Mouse (Mus musculus) layer of hippocampus, adult 18-20 months (tissue): ENCODE measurements around the gene Sema6c. TPM values are rescaled to one million over a fixed set of nuclear protein-coding genes. Genes with fewer than 3 reads are reported as not detected.
A peak's percentile ranks its signal among the peaks of the same experiment; 100 is the strongest.
"Not testable (repeated sequence)": the region's sequence is repeated elsewhere in the genome, so short reads cannot be mapped to it uniquely, and the experiment has no call there.

Experiments used
- DNase-seq, 2 experiments: peaks; one replicate each; pipeline ENCODE4 v3.0.0; 2022; ENCODE audit warnings: low spot score in 2 of 2
- long read RNA-seq: library from polyadenylated mRNA; stranded (forward); transcript quantifications from one replicate; pipeline ENCODE4 v2.0.0, GENCODE M21; 2021
- total RNA-seq, 2 experiments: library from RNA; stranded (reverse); gene quantifications; 2 replicates each; pipeline ENCODE4 v1.2.3; 2021

Gene Sema6c
- 10 to 100 TPM; 29.4 to 34.2 TPM for total RNA-seq
- long read RNA-seq, partial matches to known transcripts = 8 of 34 reads
- long read RNA-seq, other reads (novel, unspliced or antisense) = 24 of 34 reads

DNA sequence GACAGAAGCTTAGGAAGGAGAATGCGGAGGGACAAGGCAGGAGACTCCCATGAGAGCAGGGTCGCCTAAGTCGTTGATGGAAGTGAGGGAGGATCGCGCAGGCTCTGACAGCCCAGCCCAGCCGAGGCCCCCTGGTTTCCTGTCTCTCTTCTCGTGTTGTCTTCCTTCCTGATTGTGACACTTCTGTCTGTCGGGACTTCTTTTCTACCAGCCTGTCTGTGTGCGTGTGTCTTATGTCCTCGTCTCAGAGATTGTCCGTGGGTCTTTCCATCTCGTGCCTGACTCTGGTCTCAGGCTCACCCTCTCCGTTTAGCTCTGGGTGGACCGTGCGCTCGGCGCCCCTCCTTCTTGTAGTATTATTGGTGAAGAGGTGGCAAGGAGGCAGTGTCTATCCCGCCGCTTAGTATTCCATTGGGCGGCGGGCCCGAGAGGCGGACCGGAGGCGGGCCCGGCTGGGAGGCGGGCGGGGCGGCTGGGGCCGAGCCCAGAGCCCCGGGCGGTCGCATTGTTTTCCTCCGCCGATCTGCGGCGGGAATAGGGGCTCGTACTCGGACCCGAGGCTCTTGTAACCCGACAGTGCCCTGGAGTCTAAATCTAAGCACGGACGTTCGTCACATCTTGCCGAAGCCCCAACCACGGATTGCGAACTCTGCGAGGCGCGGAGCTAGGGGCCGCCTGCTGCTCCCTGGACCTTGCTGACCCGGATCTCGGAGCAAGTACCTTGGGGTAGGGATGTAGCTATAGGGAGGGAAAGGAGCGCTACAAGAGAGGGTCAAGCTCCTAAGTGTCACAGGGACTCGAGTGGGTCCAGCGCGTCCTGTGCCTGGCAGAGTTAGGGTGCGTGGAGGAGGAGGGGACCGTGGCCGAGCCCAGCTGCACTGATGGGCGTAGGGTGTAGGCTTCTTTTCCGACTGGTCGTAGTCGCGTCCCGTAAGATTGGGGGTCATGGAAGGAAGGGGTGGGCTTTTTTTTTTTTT lies at the start of gene Sema6c:
Gene Sema6c, plus strand, starts transcription at position 471 of the 977 bp plus-strand sequence.
- DNase-seq = peak; percentile 84 to 91

DNA sequence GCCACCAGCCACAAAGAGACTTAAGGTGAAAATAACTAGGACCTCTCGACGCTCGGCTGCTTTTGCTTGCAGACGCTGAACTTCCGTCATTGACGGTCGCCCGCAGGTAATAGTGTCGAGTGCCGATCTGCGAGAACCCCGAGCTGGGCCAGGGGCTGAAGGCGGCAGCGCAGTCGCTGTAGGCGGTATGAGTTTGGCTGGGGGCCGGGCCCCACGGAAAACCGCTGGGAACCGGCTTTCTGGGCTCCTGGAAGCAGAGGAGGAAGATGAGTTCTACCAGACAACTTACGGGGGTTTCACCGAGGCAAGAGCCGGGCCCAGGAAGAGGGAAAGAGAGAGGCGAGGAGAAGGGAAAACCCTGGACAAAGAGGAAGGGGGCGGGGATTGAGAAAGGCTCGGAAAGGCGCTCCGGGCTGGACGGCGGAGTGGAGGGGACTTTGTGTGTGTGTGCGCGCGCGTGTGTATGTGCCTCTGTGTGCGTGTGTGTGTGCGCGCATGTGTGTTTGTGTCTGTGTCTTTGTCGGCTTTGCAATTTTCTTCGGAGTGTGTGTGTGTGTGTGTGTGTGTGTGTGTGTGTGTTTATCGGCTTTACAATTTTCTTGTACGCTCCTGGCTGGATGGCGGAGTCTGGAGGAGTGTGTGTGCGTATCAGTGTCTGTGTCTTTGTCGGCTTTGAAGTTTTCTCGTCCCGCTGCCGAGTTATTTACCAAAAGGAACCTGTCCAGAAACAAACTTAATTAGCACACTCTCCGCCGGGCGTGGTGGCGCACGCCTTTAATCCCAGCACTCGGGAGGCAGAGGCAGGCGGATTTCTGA lies 49.1 kb upstream of the Sema6c start, which contains the start of gene Vps72:
Gene Vps72, plus strand, starts transcription at position 112 of the 816 bp plus-strand sequence.
- peak; percentile 90 to 94 for DNase-seq

DNA sequence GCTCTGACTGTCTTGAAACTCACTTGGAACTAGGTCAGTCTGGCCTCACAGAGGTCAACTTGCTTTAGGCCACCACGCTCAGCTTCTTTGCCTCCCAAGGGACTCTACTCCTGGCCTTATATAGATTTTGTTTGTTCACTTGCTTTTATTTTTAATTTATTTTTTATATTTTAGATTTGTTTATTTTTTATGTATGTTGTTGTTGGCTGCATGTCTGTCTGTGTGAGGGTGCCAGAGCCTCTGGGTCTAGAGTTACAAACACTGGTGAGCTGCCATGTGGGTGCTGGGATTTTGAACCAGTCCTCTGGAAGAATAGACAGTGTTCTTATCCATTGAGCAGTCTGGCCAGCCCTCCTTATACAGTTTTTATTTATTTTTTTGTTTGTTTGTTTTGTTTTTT lies 47.5 kb upstream of the Sema6c start:
- no peak for DNase-seq

DNA sequence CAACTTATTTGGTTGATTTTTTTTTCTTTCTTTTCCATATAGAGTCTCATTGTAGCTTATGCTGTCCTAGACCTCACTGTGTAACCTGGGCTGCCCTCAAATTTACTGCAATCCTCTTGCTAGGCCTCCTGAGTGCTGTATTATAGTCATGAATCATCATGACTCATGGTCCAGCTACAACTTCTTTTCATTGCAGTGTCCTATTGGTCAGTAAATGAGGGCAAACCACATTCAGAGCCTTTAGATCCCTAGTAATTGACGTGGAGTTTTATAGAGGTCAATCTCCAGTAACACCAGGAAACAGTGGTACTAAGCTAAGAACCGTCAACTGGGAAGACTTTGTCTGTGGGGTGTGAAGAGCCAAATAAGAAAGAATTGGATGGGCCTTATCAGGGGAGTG lies 42.5 kb upstream of the Sema6c start:
- DNase-seq = no peak

DNA sequence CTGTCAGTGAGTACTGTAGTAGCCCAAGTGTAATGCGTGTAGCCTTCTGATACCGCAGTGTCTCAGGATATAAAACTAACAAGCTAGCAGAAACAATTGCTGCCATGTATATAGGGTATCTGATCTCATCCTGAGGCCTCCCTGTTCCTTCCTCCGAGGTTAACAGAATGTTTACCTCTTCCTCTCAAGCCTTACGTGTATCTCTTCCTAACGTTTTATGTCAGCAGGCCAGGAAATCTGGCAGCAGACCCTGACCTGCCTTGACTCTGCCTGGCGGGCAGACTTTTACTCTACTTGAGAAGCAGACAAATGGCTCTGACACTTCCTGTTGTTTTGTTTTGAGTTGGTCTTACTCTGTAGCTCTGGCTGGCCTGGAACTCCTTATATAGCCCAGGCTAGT lies 38.7 kb upstream of the Sema6c start:
- DNase-seq = no peak

DNA sequence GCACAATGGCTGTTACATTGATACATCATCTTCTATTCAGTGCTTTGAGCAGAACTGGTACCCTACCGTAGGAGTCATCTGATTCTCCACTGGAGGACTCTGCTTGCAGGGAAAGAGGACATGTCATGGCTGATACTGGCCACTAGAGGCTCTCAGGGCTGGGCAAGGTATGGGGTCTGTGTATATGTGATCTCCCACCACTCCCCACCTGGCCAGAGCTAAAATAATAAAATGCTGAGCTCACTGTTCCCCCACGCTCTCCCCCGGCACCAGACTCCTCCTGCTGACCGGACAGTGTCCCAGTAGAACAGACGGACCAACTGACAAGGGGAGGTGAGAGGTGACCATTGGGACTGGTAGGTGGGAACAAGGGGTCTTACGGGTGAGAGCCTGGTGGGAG lies 36.0 kb upstream of the Sema6c start, which contains the start of gene Tmod4:
Gene Tmod4, plus strand, starts transcription at position 231 of the 400 bp plus-strand sequence.
- DNase-seq = no peak

DNA sequence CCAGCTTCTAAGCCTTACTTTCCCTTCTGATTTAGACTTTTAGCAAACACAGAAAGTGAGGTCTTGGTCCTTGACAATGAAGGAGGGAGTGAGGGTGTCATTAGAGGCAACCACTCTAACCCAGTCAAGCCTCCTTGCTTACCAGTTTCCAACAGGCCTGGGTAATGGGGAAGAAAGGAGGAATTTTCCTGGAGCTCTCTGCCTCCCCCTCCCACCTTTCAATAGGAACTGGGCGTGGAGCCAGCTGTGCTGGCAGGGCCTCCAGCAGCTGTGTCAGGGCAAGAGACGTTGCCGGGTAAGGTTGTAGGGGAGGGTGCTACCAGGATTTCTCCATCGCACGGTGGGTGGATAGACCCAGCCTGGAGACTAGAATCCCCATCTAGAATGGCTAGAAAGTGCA lies 35.3 kb upstream of the Sema6c start:
- peak in 1 of 2 experiments; percentile 37 for DNase-seq

DNA sequence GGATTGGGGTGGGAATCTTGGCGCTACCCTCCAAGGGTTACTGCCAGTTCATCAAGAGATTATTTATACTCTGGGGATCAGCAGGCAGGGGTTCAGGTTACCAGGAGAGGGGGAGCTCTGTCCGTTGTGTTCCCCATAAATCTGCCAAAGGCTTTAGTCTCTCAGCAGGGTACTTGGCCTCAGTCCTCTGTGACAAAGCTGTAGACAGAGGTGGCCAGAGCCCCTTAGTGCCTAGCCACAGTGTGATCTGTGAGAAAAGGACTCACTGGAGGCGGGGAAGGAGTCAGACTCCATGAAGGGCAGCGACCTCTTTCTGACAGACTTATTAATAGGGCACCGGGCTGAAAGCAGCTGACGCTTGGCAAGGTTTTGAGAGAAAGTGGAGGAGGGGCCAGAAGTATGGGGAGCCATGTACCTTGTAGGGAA lies 31.0 kb upstream of the Sema6c start:
- no peak for DNase-seq

DNA sequence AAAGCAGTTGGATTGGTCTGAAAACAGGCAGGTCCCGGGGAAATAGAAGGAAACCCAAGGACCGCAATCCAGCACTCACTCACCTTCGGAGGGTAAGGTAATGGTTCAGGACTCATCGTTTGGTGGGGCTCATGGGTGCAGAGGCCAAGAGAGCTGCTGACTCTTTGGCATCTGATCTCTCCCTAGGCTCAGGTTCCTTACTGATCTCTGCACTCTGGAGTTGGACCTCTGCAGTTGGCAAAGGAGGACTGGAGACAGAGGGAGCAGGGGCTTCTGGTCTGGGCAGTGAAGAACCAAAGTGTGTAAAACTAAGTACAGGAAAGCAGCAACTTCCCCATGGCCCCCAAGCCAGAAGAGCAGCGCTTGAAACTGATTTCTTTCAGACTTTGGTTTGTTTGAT lies 30.2 kb upstream of the Sema6c start:
- no peak for DNase-seq

DNA sequence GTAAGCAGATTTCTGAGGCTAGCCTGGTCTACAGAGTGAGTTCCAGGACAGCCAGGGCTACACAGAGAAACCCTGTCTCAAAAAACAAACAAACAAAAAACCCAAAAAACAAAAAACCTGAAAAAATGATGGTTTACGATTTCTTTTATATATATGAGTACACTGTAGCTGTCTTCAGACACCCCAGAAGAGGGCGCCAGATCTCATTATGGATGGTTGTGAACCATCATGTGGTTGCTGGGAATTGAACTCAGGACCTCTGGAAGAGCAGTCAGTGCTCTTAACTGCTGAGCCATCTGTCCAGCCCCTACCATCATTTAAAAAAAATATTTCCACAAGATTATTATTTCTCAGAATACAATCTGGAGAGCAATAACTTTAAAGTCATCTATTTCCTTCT lies 27.9 kb upstream of the Sema6c start:
- DNase-seq = not testable (repeated sequence)

DNA sequence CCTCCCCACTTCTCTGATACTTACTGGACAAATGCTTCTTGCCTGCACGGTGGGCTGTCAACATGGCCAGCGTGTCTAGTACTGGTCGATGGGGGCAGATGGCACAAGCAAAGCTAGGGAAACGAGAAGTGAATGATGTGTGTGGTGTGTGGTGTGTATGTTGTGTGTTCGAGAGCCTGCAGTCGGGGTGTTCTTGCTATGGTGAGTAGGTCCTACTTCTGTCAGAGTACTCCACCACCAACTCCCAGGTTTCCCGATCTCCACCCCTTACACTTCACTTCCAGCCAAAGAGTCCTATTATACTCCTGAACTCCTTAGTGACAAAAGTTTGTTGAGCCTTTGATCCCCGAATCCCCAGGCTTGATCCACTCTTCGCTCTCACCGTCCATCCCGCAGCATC lies 27.1 kb upstream of the Sema6c start:
- DNase-seq = no peak

DNA sequence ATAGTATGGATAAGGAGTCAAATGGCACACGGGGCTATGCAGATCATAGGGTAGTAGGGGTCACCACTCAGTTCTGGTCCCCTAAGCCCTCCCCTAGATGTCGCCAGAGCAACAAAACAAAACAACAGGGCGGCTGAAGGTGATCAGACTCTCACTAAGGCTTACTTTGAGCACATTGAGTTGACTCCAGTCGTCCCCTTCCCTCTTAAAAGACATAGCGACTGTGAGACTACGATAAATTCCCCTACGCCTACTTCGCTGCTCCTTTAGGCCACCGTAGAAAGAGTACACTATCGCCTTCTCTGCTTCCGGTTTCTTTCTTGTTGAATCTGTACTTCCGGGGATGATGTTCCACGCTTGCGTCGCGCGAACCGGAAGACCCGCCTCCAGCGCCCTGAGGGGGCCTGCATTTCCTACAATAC lies 26.6 kb upstream of the Sema6c start, which contains the start of the genes Scnm1 and Lysmd1:
Gene Scnm1, minus strand, starts transcription at position 332 of the 422 bp plus-strand sequence.
Gene Lysmd1, plus strand, starts transcription at position 409 of the 422 bp plus-strand sequence.
- DNase-seq = peak; percentile 90 to 95

DNA sequence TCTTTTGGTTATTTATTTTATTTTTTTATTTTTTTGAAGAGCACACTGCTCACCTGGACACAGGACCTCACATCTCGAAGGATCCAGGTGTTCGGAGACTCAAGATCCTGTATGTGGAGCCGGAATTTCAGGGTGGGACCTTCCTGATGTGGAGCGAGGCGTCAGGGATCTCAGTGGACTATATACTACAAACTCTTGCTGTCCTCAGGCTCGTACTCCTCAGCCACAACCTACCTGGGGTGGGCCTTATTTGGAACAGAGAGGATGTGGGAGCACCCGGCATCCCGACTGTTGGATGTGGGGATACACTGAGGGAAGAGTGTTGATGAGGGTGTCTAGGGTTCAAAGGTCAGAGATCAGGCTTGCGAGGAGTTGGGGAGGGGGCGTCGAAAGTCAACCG lies 26.1 kb upstream of the Sema6c start:
- not testable (repeated sequence) for DNase-seq

DNA sequence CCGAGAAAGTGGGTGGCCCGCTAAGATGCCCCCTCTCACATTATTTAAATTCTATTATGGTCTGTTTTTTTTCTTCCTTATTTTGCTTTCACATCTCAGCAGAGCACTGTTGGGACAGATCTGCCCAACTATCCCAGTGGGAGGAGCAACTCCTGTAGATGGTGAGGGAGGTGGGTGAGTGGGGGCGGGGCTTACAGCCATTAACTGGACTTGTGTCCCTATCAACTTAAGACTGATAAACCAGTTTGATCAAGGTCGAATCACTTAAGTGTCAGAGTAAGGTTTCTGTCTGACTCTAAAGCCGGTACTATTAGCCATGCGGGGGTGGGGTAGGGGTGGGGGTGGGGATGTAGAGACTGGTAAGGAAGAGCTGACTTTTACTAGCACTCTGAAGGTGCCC lies 25.2 kb upstream of the Sema6c start:
- peak in 1 of 2 experiments; percentile 56 for DNase-seq

DNA sequence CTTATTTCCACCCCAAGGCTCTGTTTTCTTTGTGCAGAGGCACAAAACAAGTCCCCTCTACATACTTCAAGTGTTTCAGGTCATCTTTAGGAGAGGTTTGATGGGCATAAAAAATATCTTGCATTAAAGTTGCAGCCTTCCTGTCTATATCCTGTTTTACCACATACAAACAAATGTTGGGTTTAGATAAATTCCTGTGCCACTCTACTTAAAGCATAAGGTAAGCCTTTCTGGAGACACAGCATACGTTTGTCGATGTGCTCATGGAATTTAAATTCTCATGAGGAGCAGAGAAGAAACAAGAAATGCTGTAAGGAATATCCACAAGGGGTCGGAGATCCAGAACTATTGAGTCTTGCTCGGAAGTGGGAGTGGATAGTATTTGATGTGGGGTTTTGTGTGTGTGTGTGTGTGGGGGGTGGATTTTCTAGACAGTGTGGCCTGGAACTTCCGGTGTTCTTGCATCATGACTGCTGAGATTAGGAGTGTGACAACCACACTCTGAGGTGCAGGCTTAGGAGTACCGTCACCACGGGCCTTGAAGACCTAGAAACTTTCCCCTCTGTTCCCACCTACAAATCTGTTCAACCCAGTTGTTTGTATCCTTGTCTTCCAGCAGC lies 24.7 kb upstream of the Sema6c start:
- no peak for DNase-seq

DNA sequence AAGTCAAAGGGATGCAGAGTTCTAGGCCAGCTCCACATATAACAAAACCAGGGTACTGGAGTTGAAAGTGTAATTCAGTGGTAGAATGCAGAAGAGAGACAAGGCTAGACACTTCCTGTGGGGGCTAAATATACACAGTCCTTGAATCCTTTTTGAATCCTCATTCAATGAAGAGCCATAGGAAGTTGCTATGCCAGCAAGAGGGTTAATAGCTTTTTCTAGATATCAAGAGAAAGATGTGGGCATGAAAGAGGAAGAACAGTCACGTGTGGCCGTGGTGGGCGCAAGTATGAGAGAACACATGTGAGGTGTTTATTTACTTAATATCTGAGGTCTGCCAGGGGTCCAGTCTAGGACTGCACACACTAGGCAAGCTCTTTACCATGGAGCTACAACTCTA lies 23.9 kb upstream of the Sema6c start:
- DNase-seq = no peak

DNA sequence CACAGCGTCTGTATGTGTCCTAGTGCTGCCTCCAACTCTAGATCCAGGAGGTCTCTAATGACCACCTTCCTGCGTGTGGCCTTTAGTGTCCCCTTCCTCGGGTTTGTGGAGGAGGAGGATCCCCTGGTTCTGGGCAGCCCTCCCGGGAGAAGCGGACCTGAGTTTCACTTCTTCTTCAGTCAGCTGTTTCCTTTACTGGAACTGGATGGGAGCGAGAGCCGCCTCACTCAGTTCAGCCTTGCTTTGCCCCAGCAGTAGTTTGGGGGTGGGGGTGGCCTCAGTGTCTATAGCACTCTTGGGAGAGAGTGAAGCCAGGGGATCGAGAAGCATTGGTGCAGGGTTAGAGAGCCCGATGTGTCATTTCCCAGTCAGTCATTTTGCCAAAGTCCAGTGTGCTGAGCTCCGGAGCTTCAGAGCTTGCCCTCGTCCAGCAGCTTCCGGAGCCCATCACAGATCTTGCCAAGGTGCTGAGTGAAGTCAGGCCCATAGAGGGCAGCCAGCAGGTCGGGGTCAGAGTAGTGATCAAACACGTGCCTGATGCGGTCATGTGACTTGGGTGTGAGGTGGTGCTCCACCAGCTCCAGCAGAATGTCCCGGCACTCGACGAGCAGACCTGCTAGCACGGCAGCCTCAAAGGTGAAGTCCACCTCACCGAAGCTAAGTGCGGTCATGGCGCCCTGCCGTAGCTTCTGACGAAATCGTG lies 20.5 kb upstream of the Sema6c start:
- DNase-seq = no peak

DNA sequence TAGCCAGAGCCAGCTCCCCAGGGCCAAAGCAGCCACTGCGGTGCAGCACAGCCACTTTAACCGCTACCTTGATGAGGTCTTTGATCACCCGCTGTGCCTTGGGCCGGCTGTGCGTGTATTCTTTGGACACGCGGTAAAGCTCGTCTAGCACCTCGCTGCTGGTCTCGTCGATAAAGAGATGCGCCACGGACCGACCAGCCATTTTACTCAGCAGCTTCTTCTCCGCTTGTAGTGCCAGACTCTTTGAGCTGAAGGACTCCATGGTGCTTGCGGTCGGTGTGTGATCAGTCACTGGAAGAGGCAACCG lies 20.0 kb upstream of the Sema6c start:
- DNase-seq = no peak

DNA sequence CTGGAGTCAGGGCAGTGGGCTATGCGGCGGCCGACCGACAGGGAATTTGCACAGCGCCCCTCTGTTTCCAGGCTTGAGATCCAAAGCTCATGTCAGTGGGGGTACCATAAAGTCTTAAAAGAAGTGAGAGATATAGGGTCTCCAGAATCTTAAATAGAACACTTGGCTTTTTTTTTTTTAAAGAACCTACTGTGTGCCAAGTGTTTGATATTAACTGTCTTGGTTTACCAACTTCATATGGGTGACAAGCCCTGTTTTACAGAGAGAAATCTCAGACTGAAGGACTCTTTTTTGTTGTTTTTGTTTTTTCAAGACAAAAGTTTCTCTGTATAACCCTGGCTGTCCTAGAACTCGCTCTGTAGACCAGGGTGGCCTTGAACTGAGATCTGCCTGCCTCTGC lies 19.5 kb upstream of the Sema6c start:
- no peak for DNase-seq

DNA sequence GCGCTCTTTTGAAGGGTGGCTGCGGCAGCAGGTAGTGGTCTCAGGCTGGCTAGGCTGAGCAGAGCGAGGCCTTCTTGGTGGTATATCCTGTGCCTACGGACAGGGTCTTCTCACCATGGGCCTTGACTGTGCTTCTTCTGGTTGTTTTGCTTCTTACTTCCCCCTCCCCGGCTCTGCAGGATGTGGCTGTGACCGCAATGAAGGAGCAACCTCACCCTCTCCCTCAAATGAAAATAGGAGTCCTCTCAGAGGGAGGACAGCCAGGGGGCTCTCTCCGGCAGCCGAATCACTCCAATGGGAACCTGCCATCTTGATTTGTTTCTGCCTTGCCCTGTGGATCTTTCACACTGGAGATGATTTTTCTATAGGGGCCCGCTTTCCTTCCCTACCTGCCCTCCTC lies 18.8 kb upstream of the Sema6c start:
- no peak for DNase-seq
